Comparison of ENCODE assay signal across 18 mouse cellular contexts in the genomic region with DNA sequence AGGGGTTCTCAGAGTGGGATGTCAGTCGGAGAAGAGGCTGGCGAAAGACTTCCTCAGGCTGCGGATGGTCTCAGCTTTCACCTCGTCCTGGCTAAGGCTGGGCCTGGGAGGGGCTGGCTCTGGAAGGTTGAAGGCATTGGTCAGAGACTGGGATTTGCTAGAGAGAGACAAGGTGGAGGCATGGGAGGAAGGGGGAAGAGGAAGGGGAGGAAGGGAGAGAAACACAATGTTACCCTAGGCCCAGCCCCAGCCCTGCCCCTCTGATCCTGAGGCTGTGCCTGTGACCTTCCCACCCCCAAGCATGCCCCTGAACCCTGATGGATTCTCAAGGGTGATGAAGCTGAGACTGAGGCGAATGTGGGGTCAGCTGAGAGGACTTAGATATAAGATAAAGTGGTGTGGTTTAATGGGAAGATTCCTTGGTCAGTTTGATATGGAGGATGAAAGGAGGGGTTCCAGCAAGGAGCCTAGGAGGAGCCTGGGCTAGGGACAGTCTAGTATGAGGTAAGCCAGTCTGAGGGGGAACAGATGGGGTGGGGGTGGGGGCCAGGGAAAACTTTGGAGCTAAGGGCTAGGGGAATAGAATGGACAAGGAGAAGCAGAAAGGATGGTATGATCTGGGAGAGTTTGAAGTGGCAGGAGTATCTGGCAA. TPM values are rescaled to one million over a fixed set of nuclear protein-coding genes. Genes with fewer than 3 reads are reported as not detected.
A peak's percentile ranks its signal among the peaks of the same experiment; 100 is the strongest.
DNase-seq lines count a peak whose midpoint lies in the region; ATAC-seq and TF ChIP-seq lines count a peak whose summit lies in the region.
"Had no signal": no experiment of that assay in that cellular context is flagged by ENCODE, and none has a peak within 500 bp of the region (broad histone marks: within the 10 kb centered on the region; RNA-seq: fewer than 3 reads in every experiment).

No protein-coding gene starts in this region.

- no peaks in the 10 kb centered on the region for H3K9me3 ChIP-seq in forebrain, embryonic 14.5 days (replicated peaks; ENCODE audit: control insufficient read depth, low read length)
- H3K9me3 ChIP-seq in forebrain, embryonic 10.5 days = peaks cover 6% of the 10 kb centered on the region; the same call in 1 of the 2 replicates
- H3K9me3 ChIP-seq in kidney, embryonic 14.5 days (ENCODE audit: control insufficient read depth, low read length) = no peaks in the 10 kb centered on the region
- no peaks in the 10 kb centered on the region for H3K9me3 ChIP-seq in lung, postnatal 0 days (ENCODE audit: low read length)
- no peaks in the 10 kb centered on the region for H3K9me3 ChIP-seq in stomach, embryonic 14.5 days (ENCODE audit: control insufficient read depth, low read depth, low read length)
- H3K9me3 ChIP-seq: embryonic facial prominence, embryonic 13.5 days; heart, embryonic 13.5 days; liver, embryonic 13.5 days; midbrain, embryonic 12.5 days had no signal

- H3K4me3 ChIP-seq in forebrain, embryonic 14.5 days (ENCODE audit: low read depth, low read length) = no peak overlapping the region
- no peak overlapping the region for H3K4me3 ChIP-seq in forebrain, embryonic 10.5 days
- H3K4me3 ChIP-seq in kidney, embryonic 14.5 days (ENCODE audit: low read length) = no peak overlapping the region
- H3K4me3 ChIP-seq in lung, postnatal 0 days (ENCODE audit: low read depth, low read length) = no peak overlapping the region
- no peak overlapping the region for H3K4me3 ChIP-seq in lung, adult 2 months (replicated peaks; ENCODE audit: extremely low read depth, low read depth, low read length)
- no peak overlapping the region for H3K4me3 ChIP-seq in stomach, embryonic 14.5 days (ENCODE audit: low read depth, low read length)
- H3K4me3 ChIP-seq: embryonic facial prominence, embryonic 13.5 days; heart, embryonic 13.5 days; limb, embryonic 10.5 days; liver, embryonic 13.5 days; midbrain, embryonic 12.5 days had no signal

- H3K27me3 ChIP-seq in forebrain, embryonic 14.5 days (replicated peaks; ENCODE audit: control insufficient read depth, insufficient read depth, low read length) = no peaks in the 10 kb centered on the region
- H3K27me3 ChIP-seq in forebrain, embryonic 10.5 days (ENCODE audit: poor library complexity, severe bottlenecking) = no peaks in the 10 kb centered on the region
- no peaks in the 10 kb centered on the region for H3K27me3 ChIP-seq in kidney, embryonic 14.5 days (ENCODE audit: control insufficient read depth, insufficient read depth, low read length)
- H3K27me3 ChIP-seq in lung, postnatal 0 days (replicated peaks; ENCODE audit: insufficient read depth, low read length) = no peaks in the 10 kb centered on the region
- no peaks in the 10 kb centered on the region for H3K27me3 ChIP-seq in stomach, embryonic 14.5 days (ENCODE audit: control insufficient read depth, insufficient read depth, low read length)
- H3K27me3 ChIP-seq: CH12.LX; embryonic facial prominence, embryonic 13.5 days; heart, embryonic 13.5 days; liver, embryonic 13.5 days; midbrain, embryonic 12.5 days had no signal

- no peak overlapping the region for H3K9ac ChIP-seq in forebrain, embryonic 14.5 days (ENCODE audit: low read length)
- no peak overlapping the region for H3K9ac ChIP-seq in kidney, embryonic 14.5 days (ENCODE audit: low read depth, low read length)
- no peak overlapping the region for H3K9ac ChIP-seq in lung, postnatal 0 days (replicated peaks; ENCODE audit: low read depth)
- H3K9ac ChIP-seq in stomach, embryonic 14.5 days (replicated peaks; ENCODE audit: low read depth, low read length) = no peak overlapping the region
- H3K9ac ChIP-seq: liver, embryonic 13.5 days; midbrain, embryonic 12.5 days had no signal

- TF ChIP-seq CTCF in lung, postnatal 0 days (IDR thresholded peaks at IDR 0.05) = no peak
- no peak for TF ChIP-seq CTCF in lung, adult 2 months (IDR thresholded peaks at IDR 0.05; ENCODE audit: insufficient read depth, low read length)

- H3K36me3 ChIP-seq in forebrain, embryonic 14.5 days (ENCODE audit: control insufficient read depth, insufficient read depth, low read length) = peaks cover 12% of the 10 kb centered on the region; the same call in 1 of the 2 replicates
- peaks cover 28% of the 10 kb centered on the region for H3K36me3 ChIP-seq in forebrain, embryonic 10.5 days (replicated peaks)
- H3K36me3 ChIP-seq in kidney, embryonic 14.5 days (ENCODE audit: control insufficient read depth, insufficient read depth, low read length) = peaks cover 7% of the 10 kb centered on the region; the same call in 1 of the 2 replicates
- H3K36me3 ChIP-seq in lung, postnatal 0 days (ENCODE audit: insufficient read depth, low read length) = no peaks in the 10 kb centered on the region
- no peaks in the 10 kb centered on the region; the same call in 1 of the 2 replicates for H3K36me3 ChIP-seq in stomach, embryonic 14.5 days (ENCODE audit: control insufficient read depth, insufficient read depth, low read length)

- no peak for DNase-seq in forebrain, embryonic 14.5 days (ENCODE audit: low spot score)
- DNase-seq in forebrain, embryonic 10.5 days (ENCODE audit: extremely low spot score, low spot score) = no peak
- no peak for DNase-seq in kidney, adult 18-20 months
- DNase-seq in lung, postnatal 0 days (ENCODE audit: low spot score) = no peak
- no peak for DNase-seq in lung, adult 2 months
- no peak for DNase-seq in thymus, postnatal 14 days
- DNase-seq: adrenal gland, adult 8-10 months; kidney, adult 2 months; liver, embryonic 13.5 days; thymus, adult 2 months had no signal

- WGBS in forebrain, embryonic 14.5 days = 61% methylated on average over 5 of the region's 5 CpGs
- WGBS in forebrain, embryonic 10.5 days = 51% methylated on average over 5 of the region's 5 CpGs
- WGBS in kidney, embryonic 14.5 days = 40% methylated on average over 5 of the region's 5 CpGs
- 37% methylated on average over 5 of the region's 5 CpGs for WGBS in lung, postnatal 0 days
- 48% methylated on average over 5 of the region's 5 CpGs for WGBS in lung, adult 2 months
- WGBS in stomach, embryonic 14.5 days = 56% methylated on average over 5 of the region's 5 CpGs

- H3K4me2 ChIP-seq in forebrain, embryonic 14.5 days (ENCODE audit: low read length) = no peak overlapping the region
- no peak overlapping the region for H3K4me2 ChIP-seq in kidney, embryonic 14.5 days (replicated peaks; ENCODE audit: low read depth, low read length)
- no peak overlapping the region for H3K4me2 ChIP-seq in lung, postnatal 0 days (replicated peaks; ENCODE audit: low read depth, low read length)
- H3K4me2 ChIP-seq in stomach, embryonic 14.5 days (replicated peaks; ENCODE audit: low read depth, low read length) = no peak overlapping the region
- H3K4me2 ChIP-seq: liver, embryonic 13.5 days; midbrain, embryonic 12.5 days had no signal

- 0 out of 2 replicates have a peak, but pooled peaks have one; percentile 27 for ATAC-seq in forebrain, embryonic 14.5 days
- ATAC-seq in kidney, embryonic 14.5 days (ENCODE audit: low FRiP score, low TSS enrichment) = peak; percentile 44; the same call in 1 of the 2 replicates
- ATAC-seq in lung, postnatal 0 days = peak; percentile 11; the same call in 1 of the 2 replicates
- 0 out of 2 replicates have a peak, but pooled peaks have one; percentile 30 for ATAC-seq in stomach, embryonic 14.5 days (ENCODE audit: insufficient number of reproducible peaks, insufficient read depth, low FRiP score, low read depth)

- TF ChIP-seq EP300 in lung, postnatal 0 days (IDR thresholded peaks at IDR 0.05) = no peak

- H3K27ac ChIP-seq in forebrain, embryonic 14.5 days (ENCODE audit: low read depth, low read length) = no peak overlapping the region
- H3K27ac ChIP-seq in forebrain, embryonic 10.5 days = no peak overlapping the region
- no peak overlapping the region for H3K27ac ChIP-seq in kidney, embryonic 14.5 days (ENCODE audit: low read depth, low read length)
- no peak overlapping the region for H3K27ac ChIP-seq in lung, postnatal 0 days (ENCODE audit: low read length)
- no peak overlapping the region for H3K27ac ChIP-seq in stomach, embryonic 14.5 days (ENCODE audit: low read length)
- H3K27ac ChIP-seq: heart, embryonic 13.5 days; liver, embryonic 13.5 days; macrophage; midbrain, embryonic 12.5 days had no signal

- no peaks in the 10 kb centered on the region for H3K4me1 ChIP-seq in forebrain, embryonic 14.5 days (ENCODE audit: control insufficient read depth, insufficient read depth, low read length)
- H3K4me1 ChIP-seq in forebrain, embryonic 10.5 days = peaks cover 9% of the 10 kb centered on the region
- H3K4me1 ChIP-seq in kidney, embryonic 14.5 days (ENCODE audit: control insufficient read depth, insufficient read depth, low read length) = 0 out of 2 replicates have a peak, but pooled peaks cover 7% of the 10 kb centered on the region
- H3K4me1 ChIP-seq in lung, postnatal 0 days (ENCODE audit: insufficient read depth, low read depth, low read length) = no peaks in the 10 kb centered on the region
- peaks cover 2% of the 10 kb centered on the region for H3K4me1 ChIP-seq in lung, adult 2 months (ENCODE audit: control insufficient read depth, insufficient read depth, low read length)
- H3K4me1 ChIP-seq in stomach, embryonic 14.5 days (ENCODE audit: control insufficient read depth, insufficient read depth, low read length) = no peaks in the 10 kb centered on the region
- H3K4me1 ChIP-seq: midbrain, embryonic 12.5 days had no signal

- no peak for TF ChIP-seq POLR2A in lung, adult 2 months (IDR thresholded peaks at IDR 0.05; ENCODE audit: borderline replicate concordance, extremely low read depth, low read depth, low read length)

RNA-seq across cellular contexts. Expression of a gene that starts 8.4 kb away (rescaled TPM):
- polyA plus RNA-seq in forebrain, embryonic 14.5 days (2014; fragmentation: Nextera tagmentation; extraction: Ambion mirVana) = 4.0 and 4.4 TPM in 2 replicates
- 7.4 and 7.9 TPM in 2 replicates for polyA plus RNA-seq in forebrain, embryonic 10.5 days (2016; fragmentation: Nextera tagmentation; extraction: Ambion mirVana)
- polyA plus RNA-seq in kidney, embryonic 14.5 days (2014; fragmentation: Nextera tagmentation; extraction: Ambion mirVana) = 23.1 and 28.7 TPM in 2 replicates
- polyA plus RNA-seq in lung, postnatal 0 days (2015; fragmentation: Nextera tagmentation; extraction: Ambion mirVana) = 20.2 and 26.5 TPM in 2 replicates
- polyA plus RNA-seq in lung, adult 2 months (2012; rRNA removed) = 14.6 and 15.3 TPM in 2 replicates
- polyA plus RNA-seq in stomach, embryonic 14.5 days (2014; fragmentation: Nextera tagmentation; extraction: Ambion mirVana) = 33.9 and 35.8 TPM in 2 replicates

RNA-seq across cellular contexts. Expression of a gene that starts 59.2 kb away (rescaled TPM):
- 28.8 and 36.1 TPM in 2 replicates for polyA plus RNA-seq in forebrain, embryonic 14.5 days (2014; fragmentation: Nextera tagmentation; extraction: Ambion mirVana)
- polyA plus RNA-seq in forebrain, embryonic 10.5 days (2016; fragmentation: Nextera tagmentation; extraction: Ambion mirVana) = 2.1 and 2.4 TPM in 2 replicates
- polyA plus RNA-seq in kidney, embryonic 14.5 days (2014; fragmentation: Nextera tagmentation; extraction: Ambion mirVana) = 0.10 and 0.12 TPM in 2 replicates
- 0.05 TPM in 1 of 2 replicates, not detected in the other for polyA plus RNA-seq in lung, postnatal 0 days (2015; fragmentation: Nextera tagmentation; extraction: Ambion mirVana)
- 1.1 and 1.2 TPM in 2 replicates for polyA plus RNA-seq in lung, adult 2 months (2012; rRNA removed)
- 2.3 and 2.8 TPM in 2 replicates for polyA plus RNA-seq in stomach, embryonic 14.5 days (2014; fragmentation: Nextera tagmentation; extraction: Ambion mirVana)
